Mouse (Mus musculus) bone marrow, adult 2 months (tissue): Measurements from ENCODE around the gene Ccno. TPM values are rescaled to one million over a fixed set of nuclear protein-coding genes. Genes with fewer than 3 reads are reported as not detected.
"Not testable (repeated sequence)": the region's sequence is repeated elsewhere in the genome, so short reads cannot be mapped to it uniquely, and the experiment has no call there.

Experiments
- H3K27ac ChIP-seq: fragments of 200-500 bp; 2 replicates; pipeline ENCODE4 v1.5.1; 2012; ENCODE audit warnings: low read depth, mild to moderate bottlenecking, control low read depth, inconsistent platforms, low read length; ENCODE audit not compliant: control insufficient read depth, poor library complexity, insufficient read depth
- H3K4me1 ChIP-seq: fragments of 200-500 bp; 2 replicates; pipeline ENCODE4 v1.6.1; 2011; ENCODE audit warnings: low read length; ENCODE audit not compliant: control insufficient read depth, insufficient read depth
- H3K4me3 ChIP-seq: fragments of 200-500 bp; replicated peaks from 2 replicates; pipeline ENCODE3; 2011; ENCODE audit warnings: mild to moderate bottlenecking, low read depth, low read length, control low read depth; ENCODE audit not compliant: control insufficient read depth
- CTCF ChIP-seq: fragments of 200-500 bp; IDR thresholded peaks from 2 replicates; pipeline ENCODE4 v1.5.1; 2011; ENCODE audit warnings: low read length, control low read depth; ENCODE audit not compliant: control insufficient read depth, insufficient read depth
- POLR2A ChIP-seq: fragments of 200-500 bp; IDR thresholded peaks from 2 replicates; pipeline ENCODE4 v1.6.1; 2011; ENCODE audit warnings: low read depth, mild to moderate bottlenecking, control low read depth, low read length, borderline replicate concordance; ENCODE audit not compliant: control insufficient read depth
- WGBS: fragments of 180-500 bp; shearing (Covaris S2); methylation state at CpG from one replicate; pipeline ENCODE4 v1.1.7; 2018; 5-methylcytosine and 5-hydroxymethylcytosine counted together
- polyA plus RNA-seq: library from polyadenylated mRNA; stranded (reverse); fragments of >200 nt; gene quantifications from 2 replicates; pipeline ENCODE4 v1.2.4, GENCODE M21; 2011; ENCODE audit warnings: low replicate concordance; ENCODE audit not compliant: missing spikeins, insufficient read depth, insufficient read length

The Ccno gene
- polyA plus RNA-seq, 1 experiment = 4.0 TPM

DNA sequence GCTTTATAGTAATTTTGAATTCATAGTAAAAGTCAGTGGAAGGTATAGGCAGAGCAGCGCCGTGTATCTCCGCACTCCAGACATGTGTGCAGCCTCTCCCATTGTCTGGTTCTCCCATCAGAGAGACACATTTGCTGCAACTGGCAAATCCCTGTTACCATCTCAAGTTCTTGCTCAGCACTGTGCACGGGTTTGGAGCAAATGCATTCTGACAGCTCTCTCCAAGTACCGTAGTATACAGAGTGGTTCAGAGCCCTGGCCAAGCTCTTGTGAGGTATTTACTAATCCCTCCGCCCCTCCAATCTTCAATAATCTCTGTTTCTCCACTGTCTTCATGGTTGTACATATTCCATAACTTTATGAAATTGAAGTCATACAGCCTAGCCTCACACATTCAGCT lies 25.1 kb downstream of the Ccno start:
- Histone ChIP-seq H3K4me3 (no peak overlapping the region), H3K27ac (no peak overlapping the region), H3K4me1 (no peaks in the 10 kb centered on the region)
- TF ChIP-seq POLR2A (no peak), CTCF (no peak)
- WGBS = 69% methylated on average over 6 of the region's 6 CpGs

DNA sequence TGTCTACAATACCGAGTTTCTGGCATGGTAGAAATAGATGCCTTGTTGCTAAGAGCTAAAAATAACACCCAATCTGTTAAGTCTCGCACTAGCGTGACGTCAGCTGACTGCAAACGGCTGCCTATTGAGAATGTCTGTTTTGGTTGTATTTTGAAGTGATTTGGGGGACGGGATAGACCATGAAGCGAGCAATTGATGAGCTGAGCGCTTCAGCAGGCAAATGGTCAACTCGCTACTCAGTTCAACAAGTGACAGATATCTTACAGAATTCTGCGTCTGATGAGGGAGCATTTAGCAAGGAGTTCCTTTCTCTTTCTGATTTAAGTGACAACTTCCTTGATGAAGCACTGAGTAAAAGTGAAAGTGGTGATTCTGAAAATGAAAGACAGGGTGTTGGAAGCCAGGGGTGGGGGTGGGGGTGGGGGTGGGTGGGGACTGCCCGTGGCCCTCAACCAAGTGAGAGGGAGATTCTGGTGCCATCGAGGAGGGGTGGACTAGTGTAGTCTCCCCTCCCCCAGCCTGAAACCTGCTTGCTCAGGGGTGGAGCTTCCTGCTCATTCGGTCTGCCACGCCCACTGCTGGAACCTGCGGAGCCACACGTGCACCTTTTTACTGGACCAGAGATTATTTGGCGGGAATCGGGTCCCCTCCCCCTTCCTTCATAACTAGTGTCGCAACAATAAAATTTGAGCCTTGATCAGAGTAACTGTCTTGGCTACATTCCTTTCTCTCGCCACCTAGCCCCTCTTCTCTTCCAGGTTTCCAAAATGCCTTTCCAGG lies 25.8 kb downstream of the Ccno start:
- H3K4me1 ChIP-seq, H3K27ac ChIP-seq: not testable (repeated sequence)
- peak overlapping the region; percentile 71 for H3K4me3 ChIP-seq
- WGBS = 3% methylated on average over 20 of the region's 20 CpGs

- H3K4me3 ChIP-seq = no peak overlapping the region
- no peak overlapping the region for H3K27ac ChIP-seq
- TF ChIP-seq CTCF = no peak
- TF ChIP-seq POLR2A = no peak
- 76% methylated on average over 2 of the region's 2 CpGs for WGBS
- H3K4me1 ChIP-seq = no peaks in the 10 kb centered on the region; the same call in none of the 2 replicates
Measured at GRCm38 (mm10) chr13:113021521-113021920, 33.9 kb downstream of the Ccno start.

GRCm38 (mm10) chr13:113022467-113022866 lies 34.9 kb downstream of the Ccno start:
- no peaks in the 10 kb centered on the region; the same call in none of the 2 replicates for H3K4me1 ChIP-seq
- 71% methylated on average over 8 of the region's 8 CpGs for WGBS
- no peak overlapping the region for H3K4me3 ChIP-seq
- no peak for TF ChIP-seq CTCF
- TF ChIP-seq POLR2A = no peak
- H3K27ac ChIP-seq = no peak overlapping the region

DNA sequence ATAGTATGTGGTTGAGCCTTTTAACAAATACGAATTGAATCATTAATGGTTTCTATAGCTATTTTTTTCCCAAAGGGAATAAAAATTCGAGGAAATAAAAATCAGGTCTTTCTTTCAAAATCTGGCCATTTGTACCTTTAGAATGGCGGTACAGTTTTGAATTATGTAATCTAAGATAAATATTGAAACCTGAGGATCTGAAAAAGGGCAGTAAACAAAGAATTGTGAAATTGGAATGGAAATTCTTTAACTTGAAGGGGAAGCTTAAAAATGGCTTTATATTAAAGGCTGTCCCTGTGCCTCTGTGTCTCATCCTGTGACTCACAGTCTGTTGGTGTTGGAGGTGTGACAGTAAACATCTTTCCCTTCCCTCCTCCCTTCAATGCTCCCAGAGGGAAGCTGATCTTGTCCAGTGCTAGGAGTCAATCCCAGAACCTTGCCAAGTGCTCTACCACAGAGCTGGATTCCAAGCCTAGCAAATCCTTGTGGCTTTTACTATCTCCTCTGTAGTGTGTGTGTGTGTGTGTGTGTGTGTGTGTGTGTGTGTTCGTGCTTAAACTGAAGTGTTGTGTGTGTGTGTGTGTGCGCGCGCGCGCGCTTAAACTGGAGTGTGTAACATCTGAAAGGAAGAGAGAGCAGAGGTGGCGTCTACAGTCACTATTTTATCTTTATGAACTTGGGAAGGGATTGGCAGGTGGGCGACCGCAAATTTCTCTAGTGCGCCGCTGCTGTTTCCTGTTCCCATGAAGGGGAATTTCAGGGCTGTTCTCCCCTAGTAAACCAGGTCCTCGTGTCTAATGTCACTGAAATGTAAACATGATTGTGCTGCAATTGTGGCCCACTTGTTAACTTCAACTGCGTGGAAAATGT lies 35.9 kb downstream of the Ccno start:
- WGBS = 21% methylated on average over 17 of the region's 17 CpGs
- no peak for TF ChIP-seq CTCF
- TF ChIP-seq POLR2A = no peak
- no peak overlapping the region for H3K27ac ChIP-seq

DNA sequence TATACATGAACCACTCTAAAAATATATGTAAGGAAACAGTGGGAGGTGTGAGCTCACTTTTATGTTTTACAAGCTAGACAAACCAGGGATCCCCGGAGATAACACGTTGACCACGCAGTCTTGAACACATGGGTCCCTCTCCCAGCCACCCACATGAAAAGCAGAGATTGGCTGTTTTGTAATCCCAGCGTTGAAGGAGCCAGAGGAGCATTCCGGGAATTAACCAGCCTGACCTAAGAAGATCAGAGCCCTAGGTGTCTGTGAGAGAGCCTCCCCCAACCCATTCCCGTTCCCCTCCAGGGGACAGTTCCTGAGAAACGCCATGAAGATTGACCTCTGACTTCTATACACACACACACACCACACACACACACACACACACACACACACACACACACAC lies 43.7 kb downstream of the Ccno start:
- Histone ChIP-seq H3K4me3 (no peak overlapping the region), H3K4me1 (no peaks in the 10 kb centered on the region; the same call in 1 of the 2 replicates), H3K27ac (no peak overlapping the region)
- WGBS = 2% methylated on average over 7 of the region's 7 CpGs
- TF ChIP-seq CTCF (no peak), POLR2A (no peak)

More for the DNA sequence above, 35.9 kb downstream of the Ccno start:
- no peaks in the 10 kb centered on the region; the same call in none of the 2 replicates for H3K4me1 ChIP-seq
- no peak overlapping the region for H3K4me3 ChIP-seq

- H3K4me3 ChIP-seq = no peak overlapping the region
- H3K27ac ChIP-seq = no peak overlapping the region
- TF ChIP-seq POLR2A = no peak
- no peak for TF ChIP-seq CTCF
- H3K4me1 ChIP-seq = no peaks in the 10 kb centered on the region; the same call in 1 of the 2 replicates
- 1% methylated on average over 40 of the region's 40 CpGs for WGBS
Measured at GRCm38 (mm10) chr13:113031792-113032571, 44.4 kb downstream of the Ccno start.

GRCm38 (mm10) chr13:113032831-113033230 lies 45.2 kb downstream of the Ccno start:
- Histone ChIP-seq H3K27ac (no peak overlapping the region), H3K4me3 (no peak overlapping the region), H3K4me1 (no peaks in the 10 kb centered on the region; the same call in 1 of the 2 replicates)
- TF ChIP-seq POLR2A (no peak), CTCF (no peak)
